Mouse (Mus musculus): ENCODE data around the gene Spock1.

Gene Spock1

GRCm38 (mm10) chr13:57865029-57865428 lies 43.1 kb downstream of the Spock1 start:
- no peak for DNase-seq (ENCODE audit: low read depth, low spot score)

DNA sequence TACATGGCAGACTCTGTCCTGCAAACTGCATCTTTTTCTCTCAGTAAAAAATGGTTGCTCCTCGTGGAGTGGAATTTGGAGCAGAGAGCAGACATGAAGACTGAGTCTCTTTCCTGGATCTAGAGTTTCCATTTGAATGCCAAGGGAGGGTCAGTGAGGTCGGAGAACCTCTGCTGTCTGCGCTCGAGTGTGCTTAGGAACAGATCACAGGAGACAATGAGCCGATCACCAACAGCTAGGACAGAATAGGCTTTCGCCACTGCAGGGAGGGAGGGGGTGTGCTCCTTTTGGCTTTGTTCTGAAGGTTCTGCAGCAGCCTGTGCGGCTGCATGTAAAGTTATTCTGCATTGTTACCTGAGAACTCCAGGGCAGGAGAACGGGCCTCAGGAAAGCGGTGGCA lies 49.6 kb downstream of the Spock1 start:
- peak; percentile 12 for DNase-seq (ENCODE audit: low read depth, low spot score)

- no peak for DNase-seq (ENCODE audit: low read depth, low spot score)
Observed at GRCm38 (mm10) chr13:57857016-57857415, 51.1 kb downstream of the Spock1 start.

- no peak for DNase-seq (ENCODE audit: low read depth, low spot score)
Observed at GRCm38 (mm10) chr13:57856311-57856853, 51.8 kb downstream of the Spock1 start.

DNA sequence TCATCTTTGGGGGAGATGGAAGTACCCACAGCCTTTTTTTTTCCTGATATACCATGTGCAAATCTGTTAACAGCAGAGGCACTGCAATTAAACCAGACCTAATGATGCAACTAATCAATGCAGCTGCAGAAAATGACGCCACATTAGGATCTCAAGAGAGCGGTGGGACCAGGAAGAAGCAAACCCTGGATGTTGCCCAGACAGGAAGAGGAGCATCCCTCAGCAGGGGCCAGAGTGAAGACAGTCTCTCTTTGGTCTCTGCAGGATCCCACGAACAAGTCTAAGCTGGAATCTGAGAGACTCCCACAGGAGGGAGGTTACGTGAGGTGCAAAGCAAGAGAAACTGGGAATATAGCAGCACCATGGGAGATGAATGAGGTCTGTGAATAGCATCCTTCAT lies 52.4 kb downstream of the Spock1 start:
- DNase-seq (ENCODE audit: low read depth, low spot score) = no peak

DNA sequence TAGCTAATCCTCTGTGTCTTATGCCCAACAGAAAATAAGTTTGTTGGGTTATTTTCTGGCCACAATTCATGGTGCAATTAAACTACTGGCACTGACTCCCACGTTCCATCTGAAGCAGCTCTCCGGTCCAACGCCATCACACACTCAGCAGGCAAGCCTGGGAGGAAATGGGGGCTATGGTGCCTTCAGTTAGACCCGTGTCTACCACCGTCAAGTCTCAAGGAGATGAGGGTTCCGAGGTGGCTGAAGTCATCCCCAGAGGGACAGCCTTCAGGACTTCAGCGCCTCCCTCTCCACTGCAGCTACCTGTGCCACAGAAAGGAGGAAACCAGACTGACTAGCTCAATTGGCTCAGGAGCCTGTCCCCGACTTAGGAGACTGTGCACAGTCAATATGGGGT lies 53.7 kb downstream of the Spock1 start:
- DNase-seq (ENCODE audit: low read depth, low spot score) = no peak

GRCm38 (mm10) chr13:57853621-57854020 lies 54.5 kb downstream of the Spock1 start:
- DNase-seq (ENCODE audit: low read depth, low spot score) = no peak

DNA sequence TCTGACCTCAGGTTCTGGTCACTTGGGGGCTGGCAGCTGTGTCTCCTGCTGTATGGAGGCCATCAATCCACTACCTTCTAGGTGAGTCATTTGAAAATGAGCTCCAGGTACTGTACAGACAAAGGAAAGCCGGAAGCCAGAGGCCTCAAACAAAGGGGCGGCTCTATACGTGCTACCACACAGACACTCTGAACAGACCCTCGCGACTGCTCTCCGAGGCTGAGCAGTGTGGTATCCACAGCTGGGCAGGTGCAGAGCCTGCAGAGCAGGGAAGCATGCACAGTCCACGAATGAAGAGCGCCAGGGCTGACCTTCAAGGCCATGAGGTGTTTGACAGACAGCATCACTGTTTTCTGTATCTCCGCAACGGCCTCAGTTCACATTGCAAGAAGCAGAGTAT lies 55.0 kb downstream of the Spock1 start:
- no peak for DNase-seq (ENCODE audit: low read depth, low spot score)

DNA sequence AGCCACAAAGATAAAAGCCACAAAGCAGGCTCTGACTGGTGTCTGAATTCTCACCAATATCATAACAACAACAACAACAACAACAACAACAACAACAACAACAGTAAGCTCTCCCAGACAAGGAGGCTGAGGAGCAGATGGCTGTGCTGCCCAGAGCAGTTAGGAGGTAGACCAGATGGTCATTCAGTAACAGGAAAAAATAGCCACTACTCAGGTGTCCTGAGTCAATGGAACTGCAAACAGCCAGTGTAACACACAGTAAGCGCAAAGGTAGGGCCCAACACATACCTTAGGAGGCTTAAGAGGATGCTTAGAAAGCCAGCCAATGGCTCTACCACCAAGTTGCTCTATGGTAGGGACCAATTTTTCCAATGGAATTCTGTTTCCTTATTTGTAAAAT lies 59.2 kb downstream of the Spock1 start:
- no peak for DNase-seq (ENCODE audit: low read depth, low spot score)

DNA sequence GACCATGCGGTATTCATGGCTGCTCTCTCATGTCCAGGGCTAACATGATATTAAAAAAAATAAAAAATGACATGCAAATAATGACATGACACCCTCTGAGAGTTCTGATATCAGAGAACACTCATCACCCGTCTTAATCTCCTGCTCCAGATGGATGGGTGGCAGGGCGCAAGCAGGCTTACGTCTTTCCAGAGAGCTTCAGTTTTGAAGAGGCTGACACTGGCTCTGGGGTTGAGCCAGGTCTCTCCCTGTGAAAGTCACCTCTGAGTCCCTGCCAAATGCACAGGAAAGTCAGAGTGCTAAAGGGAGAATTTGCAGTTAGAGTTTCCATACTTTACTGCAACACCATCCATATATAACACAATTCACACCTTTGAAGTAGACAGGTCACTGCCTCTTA lies 61.0 kb downstream of the Spock1 start:
- no peak for DNase-seq (ENCODE audit: low read depth, low spot score)

DNA sequence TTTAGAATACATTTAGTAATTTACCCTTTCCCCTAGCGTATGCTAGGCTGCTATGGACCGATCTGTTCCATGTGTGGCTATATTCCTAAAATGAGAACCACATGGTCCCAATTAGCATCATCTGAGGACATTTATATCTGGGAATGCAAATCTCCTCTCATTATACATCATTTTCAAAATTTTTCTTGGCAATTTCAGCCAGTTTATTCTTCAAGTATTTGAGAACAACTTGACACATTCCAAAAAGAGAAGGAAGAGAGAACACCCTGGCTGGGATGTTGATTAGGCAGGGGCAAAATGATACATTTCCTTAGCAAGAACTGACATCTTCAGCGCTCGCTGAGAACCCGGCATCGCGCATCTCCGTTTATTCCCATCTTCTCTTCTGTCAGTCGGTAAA lies 61.7 kb downstream of the Spock1 start:
- no peak for DNase-seq (ENCODE audit: low read depth, low spot score)

DNA sequence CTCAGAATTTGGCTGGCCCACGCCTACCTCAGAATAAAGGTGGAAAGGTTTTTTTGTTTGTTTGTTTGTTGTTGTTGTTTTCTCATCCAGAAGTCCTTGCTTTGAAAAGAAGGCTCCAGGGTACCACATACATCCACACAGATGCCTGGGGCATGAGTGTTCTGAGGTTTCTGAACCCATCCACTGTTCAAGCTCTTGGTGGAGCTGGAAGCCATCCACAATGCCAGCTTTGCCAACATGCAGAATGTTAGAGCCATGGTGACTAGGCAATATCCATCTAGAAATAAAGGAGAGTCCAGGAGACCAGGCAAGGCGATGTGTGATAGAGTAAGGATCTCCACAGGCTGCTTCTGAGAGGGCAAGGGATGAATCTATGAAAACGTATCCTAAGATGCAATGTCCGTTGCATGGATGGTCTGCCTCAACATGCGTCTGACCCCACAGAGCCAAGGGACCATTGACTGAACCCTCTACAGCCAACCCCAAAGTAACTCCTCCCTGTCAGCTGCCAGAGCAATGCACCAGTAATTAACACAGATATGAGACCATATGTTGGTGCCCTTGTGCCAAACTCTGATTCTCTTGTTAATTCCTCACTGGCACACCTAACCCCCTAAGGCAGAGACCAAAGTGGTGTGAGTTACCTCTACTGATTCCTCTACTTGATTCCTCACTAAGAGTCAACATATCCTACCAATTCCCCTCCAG lies 66.8 kb downstream of the Spock1 start:
- DNase-seq (ENCODE audit: low read depth, low spot score) = no peak

- DNase-seq (ENCODE audit: low read depth, low spot score) = no peak
Observed at GRCm38 (mm10) chr13:57837691-57838437, 70.3 kb downstream of the Spock1 start.

- DNase-seq (ENCODE audit: low read depth, low spot score) = no peak
Observed at GRCm38 (mm10) chr13:57831374-57832163, 76.6 kb downstream of the Spock1 start.

DNA sequence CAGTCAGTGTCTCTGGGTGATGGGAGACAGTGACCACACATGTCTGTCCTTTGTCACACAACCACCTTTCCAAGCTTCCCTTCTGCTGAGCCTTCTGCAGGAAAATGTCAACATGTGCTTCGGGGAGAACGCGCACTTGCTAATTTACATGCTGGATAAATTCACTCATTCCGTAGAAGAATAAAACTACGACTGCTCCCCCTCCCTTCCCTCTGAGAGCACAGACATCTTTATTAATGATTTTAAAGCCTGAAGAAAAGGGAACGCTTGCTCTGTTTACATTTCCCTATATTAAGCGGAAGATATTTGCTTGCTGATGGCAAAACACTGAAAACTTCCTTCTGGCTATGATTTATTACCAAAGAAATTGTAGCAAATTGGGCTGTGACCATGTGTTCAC lies 77.2 kb downstream of the Spock1 start:
- DNase-seq (ENCODE audit: low read depth, low spot score) = no peak

DNA sequence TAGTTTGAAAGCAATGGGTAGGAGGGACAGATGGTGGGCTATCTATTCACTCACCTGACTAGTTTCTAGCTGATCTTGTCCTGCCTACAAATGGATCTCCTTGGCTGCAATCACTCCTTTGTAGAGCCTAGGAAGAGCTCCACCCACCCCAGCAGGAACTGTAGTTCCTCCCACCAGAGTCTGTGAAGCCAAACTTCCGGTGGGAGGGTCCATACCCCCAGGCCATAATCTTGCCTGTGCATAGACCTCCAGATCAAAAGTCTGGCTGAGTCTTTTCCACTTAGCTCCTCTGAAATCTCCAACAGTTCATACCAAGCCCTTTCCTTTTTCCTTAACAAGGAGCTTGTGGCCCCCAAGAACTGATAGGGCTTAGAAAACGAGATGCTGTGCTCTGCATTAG lies 78.0 kb downstream of the Spock1 start:
- DNase-seq (ENCODE audit: low read depth, low spot score) = peak; percentile 46

DNA sequence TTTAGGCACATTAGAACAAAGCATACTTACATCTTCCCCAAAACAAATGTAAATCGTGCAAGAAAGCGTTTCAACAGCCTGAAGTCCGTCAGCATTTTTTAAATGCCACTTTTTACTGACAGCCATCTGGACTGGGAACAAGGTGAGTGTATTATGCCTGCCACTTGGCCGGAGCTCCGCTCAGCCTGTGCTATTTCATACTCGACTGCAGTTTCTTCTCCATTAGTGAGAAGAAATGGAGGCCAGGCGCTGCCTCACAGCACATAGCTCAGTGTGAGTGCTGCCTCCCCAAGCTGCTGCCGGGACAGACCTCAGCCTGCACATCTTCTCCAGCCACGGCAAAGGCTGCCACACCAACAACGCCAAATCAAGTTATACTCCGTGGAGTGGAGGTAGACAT lies 91.9 kb downstream of the Spock1 start:
- no peak for DNase-seq (ENCODE audit: low read depth, low spot score)

GRCm38 (mm10) chr13:57812643-57813042 lies 95.5 kb downstream of the Spock1 start:
- no peak for DNase-seq (ENCODE audit: low read depth, low spot score)

GRCm38 (mm10) chr13:57811253-57811652 lies 96.9 kb downstream of the Spock1 start:
- DNase-seq (ENCODE audit: low read depth, low spot score) = no peak

DNA sequence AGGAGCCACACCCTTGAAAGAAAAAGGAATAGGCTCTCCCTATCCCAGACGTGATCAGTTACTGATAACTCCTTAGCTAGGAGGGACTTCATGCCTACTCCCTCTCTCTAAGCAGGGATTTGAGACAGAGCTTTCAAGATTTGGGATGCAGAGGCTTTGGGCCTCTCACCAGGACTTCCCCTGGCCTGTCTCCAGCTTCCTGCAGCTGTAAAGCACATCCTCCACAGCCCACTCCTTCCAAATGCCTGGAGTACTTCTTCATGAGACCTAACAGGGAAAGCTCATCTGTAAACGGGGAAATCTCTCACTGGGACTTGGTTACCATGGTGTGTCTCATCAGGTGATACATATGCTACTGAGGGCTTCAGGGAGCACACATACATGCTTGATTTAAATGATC lies 97.3 kb downstream of the Spock1 start:
- no peak for DNase-seq (ENCODE audit: low read depth, low spot score)

GRCm38 (mm10) chr13:57810083-57810482 lies 98.0 kb downstream of the Spock1 start:
- DNase-seq (ENCODE audit: low read depth, low spot score) = no peak

DNA sequence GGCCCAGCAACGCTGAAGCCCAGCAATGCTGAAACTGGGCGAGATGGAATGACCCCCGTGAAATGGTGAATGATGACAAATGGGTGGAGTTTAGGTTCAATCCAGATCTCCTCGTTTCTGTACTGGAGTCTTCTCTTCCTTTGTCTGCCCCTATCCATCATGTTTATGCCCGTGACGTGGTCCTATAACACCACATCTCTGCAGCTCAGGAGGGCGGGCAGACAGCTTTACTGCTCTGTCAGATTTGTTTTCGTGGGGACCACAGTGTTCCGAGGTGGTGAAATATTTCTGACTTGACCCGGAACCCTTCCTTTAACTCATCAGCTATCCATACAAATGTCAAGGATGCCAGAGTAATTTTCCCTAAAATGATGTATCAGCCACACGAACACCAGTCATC lies 98.5 kb downstream of the Spock1 start:
- DNase-seq (ENCODE audit: low read depth, low spot score) = no peak
